Mouse (Mus musculus) heart, embryonic 13.5 days (tissue): ENCODE data around the gene Efl1. TPM values are rescaled to one million over a fixed set of nuclear protein-coding genes. Genes with fewer than 3 reads are reported as not detected.
"Not testable (repeated sequence)": the region's sequence is repeated elsewhere in the genome, so short reads cannot be mapped to it uniquely, and the experiment has no call there.

Source experiments
- ATAC-seq: fragments of 200-750 bp; cut with Nextera tagmentation; 2 replicates; pipeline ENCODE4 v1.8.0; 2017; ENCODE audit warnings: moderate TSS enrichment; ENCODE audit not compliant: insufficient number of reproducible peaks, low FRiP score, low TSS enrichment; ENCODE audit errors: extremely low read depth
- H3K27ac ChIP-seq: fragments of 300-500 bp; sonication (generic); replicated peaks from 2 replicates; pipeline ENCODE4 v1.5.1; 2015; ENCODE audit warnings: moderate library complexity, mild to moderate bottlenecking, inconsistent platforms
- H3K27me3 ChIP-seq: fragments of 300-500 bp; sonication (generic); replicated peaks from 2 replicates; pipeline ENCODE4 v1.6.1; 2015; ENCODE audit warnings: mild to moderate bottlenecking, inconsistent platforms
- H3K36me3 ChIP-seq: fragments of 300-500 bp; sonication (generic); 2 replicates; pipeline ENCODE4 v1.6.1; 2015; ENCODE audit warnings: mild to moderate bottlenecking, inconsistent platforms
- H3K4me1 ChIP-seq: fragments of 300-500 bp; sonication (generic); 2 replicates; pipeline ENCODE4 v1.6.1; 2015; ENCODE audit warnings: inconsistent platforms
- H3K4me2 ChIP-seq: fragments of 300-500 bp; sonication (generic); 2 replicates; pipeline ENCODE4 v1.6.1; 2015; ENCODE audit warnings: inconsistent platforms, mild to moderate bottlenecking, moderate library complexity
- H3K4me3 ChIP-seq: fragments of 300-500 bp; sonication (generic); 2 replicates; pipeline ENCODE4 v1.5.1; 2015; ENCODE audit warnings: moderate library complexity, mild to moderate bottlenecking, inconsistent platforms
- H3K9ac ChIP-seq: fragments of 300-500 bp; sonication (generic); 2 replicates; pipeline ENCODE4 v1.6.1; 2015; ENCODE audit warnings: inconsistent platforms, mild to moderate bottlenecking, moderate library complexity
- H3K9me3 ChIP-seq: fragments of 300-500 bp; sonication (generic); 2 replicates; pipeline ENCODE4 v1.6.1; 2016; ENCODE audit warnings: inconsistent platforms
- WGBS: fragments of 180-500 bp; shearing (Covaris S2); methylation state at CpG from one replicate; pipeline ENCODE4 v1.1.7; 2015; ENCODE audit warnings: mixed read lengths; 5-methylcytosine and 5-hydroxymethylcytosine counted together
- polyA plus RNA-seq: library from polyadenylated mRNA; unstranded; fragments of >200 nt; fragmentation: Nextera tagmentation; extraction: Ambion mirVana; gene quantifications from 2 replicates; pipeline ENCODE4 v1.2.1, GENCODE M21; 2015

The Efl1 gene
- polyA plus RNA-seq, 1 experiment from 2014 or later = 13.4 TPM

DNA sequence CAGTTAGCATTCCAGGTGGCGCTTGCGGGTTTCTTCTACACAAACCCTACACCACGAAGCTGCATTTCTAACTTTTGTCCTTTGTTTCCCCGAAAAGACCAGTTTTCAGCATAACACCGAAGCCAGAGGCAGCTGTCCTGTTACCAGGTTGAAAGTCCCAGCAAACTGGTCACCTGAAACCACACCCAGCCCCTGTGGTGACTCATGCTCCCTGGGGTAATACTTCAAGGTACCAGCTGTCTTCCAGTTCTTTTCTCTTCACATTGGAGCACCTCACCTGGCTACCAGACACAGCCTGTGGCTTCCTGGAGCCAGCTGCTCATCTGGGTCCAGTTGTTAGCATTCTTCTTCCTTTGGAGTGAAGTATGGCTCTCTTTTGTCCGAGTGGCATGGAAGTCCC lies 118.2 kb downstream of the Efl1 start:
- ATAC-seq = no peak
- H3K36me3 ChIP-seq = peaks cover 27% of the 10 kb centered on the region
- 0 out of 2 replicates have a peak, but pooled peaks cover 4% of the 10 kb centered on the region for H3K4me1 ChIP-seq
- 79% methylated on average over 6 of the region's 6 CpGs for WGBS
- H3K9me3 ChIP-seq = no peaks in the 10 kb centered on the region
- no peak overlapping the region for H3K27ac ChIP-seq
- H3K27me3 ChIP-seq = no peaks in the 10 kb centered on the region
- no peak overlapping the region for H3K4me3 ChIP-seq
- H3K4me2 ChIP-seq = no peak overlapping the region
- H3K9ac ChIP-seq = no peak overlapping the region

GRCm38 (mm10) chr7:82770207-82770606 lies 121.8 kb downstream of the Efl1 start:
- Histone ChIP-seq H3K9me3 (no peaks in the 10 kb centered on the region), H3K4me1 (peaks cover 11% of the 10 kb centered on the region), H3K27ac (no peak overlapping the region), H3K4me2 (no peak overlapping the region), H3K9ac (no peak overlapping the region), H3K4me3 (no peak overlapping the region), H3K36me3 (peaks cover 23% of the 10 kb centered on the region), H3K27me3 (no peaks in the 10 kb centered on the region)
- no peak for ATAC-seq
- 75% methylated on average over 6 of the region's 6 CpGs for WGBS

GRCm38 (mm10) chr7:82770957-82771660 lies 122.7 kb downstream of the Efl1 start:
- WGBS = 81% methylated on average over 26 of the region's 29 CpGs
- H3K9me3 ChIP-seq = not testable (repeated sequence)

DNA sequence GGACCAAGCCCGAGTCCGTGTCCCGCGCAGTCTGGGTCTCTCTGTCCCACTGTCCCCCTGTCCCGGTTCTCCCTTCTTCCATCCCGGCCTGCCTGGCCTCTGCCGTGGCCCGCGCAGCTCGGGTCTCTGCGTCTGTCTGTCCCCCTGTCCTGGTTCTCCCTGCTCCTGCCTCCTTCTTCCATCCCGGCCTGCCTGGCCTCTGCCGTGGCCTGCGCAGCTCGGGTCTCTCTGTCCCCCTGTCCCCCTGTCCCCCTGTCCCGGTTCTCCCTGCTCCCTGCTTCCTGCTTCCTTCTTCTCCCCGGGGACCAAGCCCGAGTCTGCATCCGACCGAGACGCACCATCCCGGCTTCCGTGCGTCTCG lies 123.2 kb downstream of the Efl1 start:
- 87% methylated on average over 25 of the region's 25 CpGs for WGBS
- not testable (repeated sequence) for H3K4me3 ChIP-seq, ATAC-seq, H3K27ac ChIP-seq, H3K27me3 ChIP-seq, H3K9me3 ChIP-seq, H3K9ac ChIP-seq, H3K4me2 ChIP-seq
- peaks cover 18% of the 10 kb centered on the region for H3K36me3 ChIP-seq
- peaks cover 11% of the 10 kb centered on the region for H3K4me1 ChIP-seq

More at GRCm38 (mm10) chr7:82770957-82771660, 122.7 kb downstream of the Efl1 start:
- not testable (repeated sequence) for H3K27ac ChIP-seq, H3K9ac ChIP-seq, H3K4me3 ChIP-seq, H3K4me2 ChIP-seq, H3K27me3 ChIP-seq
- Histone ChIP-seq H3K36me3 (peaks cover 20% of the 10 kb centered on the region), H3K4me1 (peaks cover 11% of the 10 kb centered on the region)
- peak; percentile 76 for ATAC-seq

DNA sequence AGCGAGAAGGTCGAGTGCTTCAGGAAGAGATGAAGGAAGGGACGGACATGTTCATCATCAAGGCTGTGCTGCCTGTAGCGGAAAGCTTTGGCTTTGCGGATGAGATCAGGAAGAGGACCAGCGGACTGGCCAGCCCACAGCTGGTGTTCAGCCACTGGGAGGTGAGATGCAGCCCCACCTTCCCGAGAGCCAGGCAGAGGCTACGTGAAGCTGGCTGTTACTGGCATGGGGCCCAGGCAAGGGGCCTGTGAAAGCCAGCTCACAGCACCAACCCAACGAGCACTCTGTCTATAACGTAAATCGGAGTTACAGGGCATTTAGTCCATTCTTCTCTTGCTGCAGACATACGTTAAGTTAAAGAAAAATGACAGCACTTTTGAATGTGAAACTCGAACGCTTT lies 124.1 kb downstream of the Efl1 start:
- ATAC-seq = no peak
- peak overlapping the region; percentile 10; the same call in 1 of the 2 replicates for H3K27ac ChIP-seq
- H3K9ac ChIP-seq = peak overlapping the region; percentile 21; the same call in 1 of the 2 replicates
- H3K4me2 ChIP-seq = no peak overlapping the region
- 53% methylated on average over 14 of the region's 14 CpGs for WGBS
- H3K4me1 ChIP-seq = peaks cover 11% of the 10 kb centered on the region
- no peaks in the 10 kb centered on the region for H3K27me3 ChIP-seq
- no peak overlapping the region for H3K4me3 ChIP-seq
- H3K36me3 ChIP-seq = peaks cover 23% of the 10 kb centered on the region
- H3K9me3 ChIP-seq = no peaks in the 10 kb centered on the region

DNA sequence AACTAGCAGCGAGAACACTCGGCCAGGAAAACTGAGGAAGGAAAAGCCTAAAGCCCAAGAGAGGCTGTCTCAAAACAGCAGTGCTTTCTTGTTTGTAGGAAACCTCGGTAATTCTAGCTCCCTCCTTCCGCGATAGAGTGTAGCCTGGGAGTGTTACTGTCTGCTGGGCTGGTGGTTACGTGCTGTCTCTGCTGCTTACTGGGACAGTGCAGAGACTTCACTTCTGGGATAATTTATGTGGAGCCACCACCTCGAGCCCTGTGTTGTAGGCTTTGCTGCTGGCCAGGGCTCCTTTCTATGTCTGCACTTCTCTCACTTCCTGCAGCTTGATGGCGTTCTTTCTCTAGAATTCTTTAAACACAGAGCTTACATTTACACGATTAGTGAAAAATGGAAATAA lies 124.7 kb downstream of the Efl1 start:
- peak overlapping the region; percentile 10; the same call in 1 of the 2 replicates for H3K27ac ChIP-seq

DNA sequence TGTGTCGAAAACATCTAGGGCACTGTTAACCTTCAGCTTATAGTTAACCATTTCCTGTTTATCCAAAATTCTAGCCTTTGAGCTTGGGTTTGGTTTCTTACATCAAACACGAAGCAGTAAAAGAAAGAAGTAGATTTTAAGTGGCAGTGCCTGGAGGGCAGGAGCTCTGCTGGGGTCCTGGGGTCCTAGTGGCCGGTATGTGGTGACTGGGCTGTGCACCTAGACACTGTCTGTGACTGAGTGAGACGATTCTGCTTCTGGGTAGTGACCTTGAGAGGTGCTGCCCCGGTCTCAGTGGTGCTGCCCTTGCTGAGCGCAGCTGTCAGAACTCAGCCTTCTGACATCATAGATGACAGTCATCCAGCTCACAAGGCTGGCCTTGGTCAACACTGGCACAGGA lies 125.5 kb downstream of the Efl1 start:
- H3K9ac ChIP-seq = no peak overlapping the region
- peaks cover 28% of the 10 kb centered on the region for H3K36me3 ChIP-seq
- no peak for ATAC-seq
- H3K4me2 ChIP-seq = no peak overlapping the region
- H3K9me3 ChIP-seq = no peaks in the 10 kb centered on the region
- WGBS = 77% methylated on average over 6 of the region's 6 CpGs
- H3K4me1 ChIP-seq = peaks cover 16% of the 10 kb centered on the region
- no peak overlapping the region for H3K27ac ChIP-seq
- H3K27me3 ChIP-seq = no peaks in the 10 kb centered on the region
- H3K4me3 ChIP-seq = no peak overlapping the region

More for the DNA sequence above, 124.7 kb downstream of the Efl1 start:
- no peak overlapping the region; the same call in 1 of the 2 replicates for H3K9ac ChIP-seq
- no peaks in the 10 kb centered on the region for H3K9me3 ChIP-seq
- WGBS = 69% methylated on average over 9 of the region's 9 CpGs
- H3K27me3 ChIP-seq = no peaks in the 10 kb centered on the region
- H3K4me1 ChIP-seq = peaks cover 15% of the 10 kb centered on the region
- no peak overlapping the region for H3K4me2 ChIP-seq
- H3K36me3 ChIP-seq = peaks cover 28% of the 10 kb centered on the region
- H3K4me3 ChIP-seq = no peak overlapping the region
- no peak for ATAC-seq

DNA sequence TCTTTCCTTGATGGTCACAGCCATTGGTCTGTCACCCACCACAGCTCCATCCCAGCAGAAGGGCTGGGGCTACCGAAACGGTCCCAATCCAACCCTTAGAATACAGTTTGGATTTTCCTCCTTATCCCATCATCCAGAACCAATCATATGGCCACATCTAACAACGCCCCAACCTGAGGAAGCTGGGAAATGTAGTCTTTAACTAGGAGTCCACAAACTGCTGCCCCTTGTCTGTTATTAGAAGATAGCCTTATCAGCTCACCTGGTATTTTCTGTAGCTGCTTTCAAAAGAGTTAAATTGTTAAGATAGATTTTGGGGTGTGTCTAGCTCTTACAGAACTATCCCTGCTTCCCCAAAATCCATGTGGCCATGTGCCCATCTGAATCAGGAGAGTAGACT lies 126.7 kb downstream of the Efl1 start:
- H3K36me3 ChIP-seq = peaks cover 35% of the 10 kb centered on the region
- H3K9ac ChIP-seq = no peak overlapping the region
- WGBS = 75% methylated on average over 3 of the region's 3 CpGs
- no peak overlapping the region for H3K27ac ChIP-seq
- no peaks in the 10 kb centered on the region for H3K27me3 ChIP-seq
- H3K4me2 ChIP-seq = no peak overlapping the region
- peaks cover 16% of the 10 kb centered on the region for H3K4me1 ChIP-seq
- no peaks in the 10 kb centered on the region for H3K9me3 ChIP-seq
- no peak overlapping the region for H3K4me3 ChIP-seq
- no peak for ATAC-seq

- H3K4me3 ChIP-seq = no peak overlapping the region
- H3K36me3 ChIP-seq = peaks cover 10% of the 10 kb centered on the region
- peaks cover 13% of the 10 kb centered on the region for H3K4me1 ChIP-seq
- no peak overlapping the region for H3K27ac ChIP-seq
- H3K9ac ChIP-seq = no peak overlapping the region
- WGBS = 81% methylated on average over 2 of the region's 2 CpGs
- no peak for ATAC-seq
- no peaks in the 10 kb centered on the region for H3K9me3 ChIP-seq
- no peaks in the 10 kb centered on the region for H3K27me3 ChIP-seq
- H3K4me2 ChIP-seq = no peak overlapping the region
Observed at GRCm38 (mm10) chr7:82783071-82783470, 134.7 kb downstream of the Efl1 start.

GRCm38 (mm10) chr7:82783693-82784092 lies 135.3 kb downstream of the Efl1 start:
- ATAC-seq = no peak
- no peak overlapping the region for H3K4me2 ChIP-seq

DNA sequence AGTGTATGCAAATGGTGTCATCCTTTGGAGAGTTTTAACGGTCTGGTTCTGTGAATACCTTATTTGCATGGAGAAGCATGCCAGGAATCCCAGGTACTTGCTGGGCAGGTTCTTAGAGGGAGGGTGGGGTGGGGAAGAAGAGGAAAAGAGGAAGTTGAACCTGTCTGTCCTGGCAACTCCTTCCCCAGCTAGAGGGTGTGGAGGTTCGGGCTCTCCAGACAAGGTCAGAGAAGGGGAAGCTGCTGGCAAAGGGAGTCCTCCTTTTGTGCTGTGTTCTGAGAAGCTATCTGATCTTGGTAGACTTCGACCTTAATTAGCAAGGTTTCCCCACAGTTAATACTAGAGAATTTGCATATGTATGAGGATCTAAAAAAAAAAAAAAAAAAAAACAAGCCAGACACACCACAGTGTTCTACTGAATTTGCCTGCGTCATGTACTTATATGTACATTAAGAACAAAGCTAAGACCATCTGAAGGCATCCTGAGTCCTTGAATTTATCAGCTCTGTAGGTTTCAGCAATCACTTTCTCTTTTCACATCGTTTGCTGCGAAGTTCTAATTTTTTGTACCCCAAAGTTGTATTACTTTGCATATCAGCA lies 137.0 kb downstream of the Efl1 start:
- no peaks in the 10 kb centered on the region for H3K36me3 ChIP-seq
- H3K9ac ChIP-seq = no peak overlapping the region
- 64% methylated on average over 6 of the region's 6 CpGs for WGBS
- H3K9me3 ChIP-seq = no peaks in the 10 kb centered on the region
- no peak overlapping the region for H3K4me2 ChIP-seq
- no peak for ATAC-seq
- H3K27me3 ChIP-seq = no peaks in the 10 kb centered on the region
- no peak overlapping the region for H3K27ac ChIP-seq
- H3K4me1 ChIP-seq = peaks cover 12% of the 10 kb centered on the region
- H3K4me3 ChIP-seq = no peak overlapping the region

More at GRCm38 (mm10) chr7:82783693-82784092, 135.3 kb downstream of the Efl1 start:
- no peaks in the 10 kb centered on the region for H3K9me3 ChIP-seq
- peaks cover 9% of the 10 kb centered on the region for H3K36me3 ChIP-seq
- peaks cover 12% of the 10 kb centered on the region for H3K4me1 ChIP-seq
- no peak overlapping the region for H3K4me3 ChIP-seq
- no peaks in the 10 kb centered on the region for H3K27me3 ChIP-seq
- WGBS = 24% methylated on average over 6 of the region's 6 CpGs
- no peak overlapping the region for H3K9ac ChIP-seq
- no peak overlapping the region for H3K27ac ChIP-seq
